Mouse (Mus musculus) C2C12 (cell line): Measurements from ENCODE around the gene Gbe1. TPM values are rescaled to one million over a fixed set of nuclear protein-coding genes. Genes with fewer than 3 reads are reported as not detected.

Experiments used
- H3K27me3 ChIP-seq: one replicate; pipeline ENCODE4 v1.6.1; 2011; ENCODE audit not compliant: control insufficient read depth, insufficient read depth, insufficient read length
- H3K36me3 ChIP-seq: one replicate; pipeline ENCODE4 v1.6.1; 2011; ENCODE audit not compliant: control insufficient read depth, insufficient read depth
- H3K4me3 ChIP-seq: one replicate; pipeline ENCODE4 v1.5.1; 2011; ENCODE audit warnings: mild to moderate bottlenecking, control low read depth; ENCODE audit not compliant: poor library complexity, insufficient read depth, severe bottlenecking
- H3K79me2 ChIP-seq: one replicate; pipeline ENCODE4 v1.6.1; 2011; ENCODE audit not compliant: control insufficient read depth, insufficient read depth
- H3K79me3 ChIP-seq: one replicate; pipeline ENCODE4 v1.6.1; 2011; ENCODE audit warnings: low read depth, control low read depth
- H3ac ChIP-seq: one replicate; pipeline ENCODE3; 2011; ENCODE audit warnings: low read depth; ENCODE audit not compliant: control insufficient read depth, insufficient read length
- CEBPB ChIP-seq: IDR thresholded peaks from one replicate; pipeline ENCODE4 v1.6.1; 2011; ENCODE audit warnings: low read depth, mild to moderate bottlenecking, control low read depth, moderate library complexity
- CTCF ChIP-seq: IDR thresholded peaks from one replicate; pipeline ENCODE4 v1.5.1; 2011; ENCODE audit not compliant: control insufficient read depth, insufficient read depth, insufficient read length
- FOSL1 ChIP-seq: IDR thresholded peaks from one replicate; pipeline ENCODE4 v1.8.0; 2011; ENCODE audit warnings: mild to moderate bottlenecking, low read length; ENCODE audit not compliant: poor library complexity, insufficient read depth, severe bottlenecking
- MAX ChIP-seq: IDR thresholded peaks from one replicate; pipeline ENCODE4 v1.6.1; 2011; ENCODE audit warnings: mild to moderate bottlenecking, control low read depth
- MYOD1 ChIP-seq: IDR thresholded peaks from one replicate; pipeline ENCODE4 v1.6.1; 2011; ENCODE audit warnings: low read depth; ENCODE audit not compliant: control insufficient read depth, insufficient read length
- MYOG ChIP-seq: IDR thresholded peaks from one replicate; pipeline ENCODE4 v1.6.1; 2011; ENCODE audit not compliant: control insufficient read depth, insufficient read length; ENCODE audit errors: extremely low read depth
- USF1 ChIP-seq: IDR thresholded peaks from one replicate; pipeline ENCODE4 v1.6.1; 2011; ENCODE audit warnings: low read depth, mild to moderate bottlenecking, control low read depth, moderate library complexity
- polyA plus RNA-seq: library from polyadenylated mRNA; unstranded; fragments of >200 nt; fragmentation: generic; extraction: Trizol; gene quantifications from one replicate; pipeline ENCODE4 v1.2.1, GENCODE M21; 2012; ENCODE audit warnings: missing spikeins

Gbe1 gene
- polyA plus RNA-seq, 1 experiment = 5.5 TPM

DNA sequence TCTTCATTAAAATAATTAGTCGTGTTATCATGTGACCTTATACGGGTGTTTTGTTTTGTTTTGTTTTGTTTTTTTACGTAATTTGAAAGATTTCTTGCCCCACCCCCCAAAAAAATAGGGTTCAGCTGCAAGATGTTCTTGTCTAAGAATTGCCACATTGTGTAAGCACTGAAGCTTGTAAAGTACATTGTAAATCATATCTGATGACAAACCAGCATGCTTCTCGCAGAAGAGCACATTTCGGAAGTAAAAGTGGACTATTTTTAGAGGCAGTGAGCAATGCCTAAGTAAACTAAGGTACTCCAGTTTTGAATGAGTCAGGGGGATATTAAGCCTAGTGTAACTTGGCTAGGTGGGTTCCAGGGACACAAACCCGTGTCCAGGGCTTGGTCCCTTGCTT, 15.7 kb downstream of the Gbe1 start:
- TF ChIP-seq CEBPB (peak; percentile 70), MYOD1 (no peak), MAX (peak; percentile 22)
- Histone ChIP-seq H3K79me2 (no peaks in the 10 kb centered on the region), H3K79me3 (peaks cover 2% of the 10 kb centered on the region), H3K27me3 (no peaks in the 10 kb centered on the region), H3K4me3 (no peak overlapping the region), H3K36me3 (no peaks in the 10 kb centered on the region), H3ac (no peak overlapping the region)

DNA sequence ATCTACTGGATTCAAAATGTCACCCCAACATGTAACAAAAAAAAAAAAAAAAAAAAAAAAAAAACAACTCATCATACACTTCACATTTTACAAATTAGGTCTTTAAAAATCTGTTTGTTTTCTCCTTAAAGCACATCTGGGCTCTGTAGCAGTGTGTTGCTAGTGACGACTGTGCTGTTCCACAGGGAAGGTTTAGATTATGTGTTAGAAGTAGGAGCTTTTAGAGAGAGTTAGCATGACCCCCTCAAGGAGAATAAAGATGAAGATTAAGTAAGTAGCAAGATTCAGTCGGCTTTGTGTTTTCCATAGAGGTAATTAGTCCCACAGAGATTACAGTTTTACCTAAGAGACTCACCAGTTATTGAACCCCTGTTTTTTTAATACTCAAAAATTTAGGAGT, 16.3 kb downstream of the Gbe1 start:
- Histone ChIP-seq H3K36me3 (no peaks in the 10 kb centered on the region), H3K79me2 (no peaks in the 10 kb centered on the region), H3ac (no peak overlapping the region), H3K4me3 (no peak overlapping the region), H3K27me3 (no peaks in the 10 kb centered on the region), H3K79me3 (peaks cover 2% of the 10 kb centered on the region)
- TF ChIP-seq MYOD1 (no peak), CEBPB (no peak), USF1 (no peak), MAX (no peak), MYOG (no peak), FOSL1 (no peak), CTCF (no peak)

DNA sequence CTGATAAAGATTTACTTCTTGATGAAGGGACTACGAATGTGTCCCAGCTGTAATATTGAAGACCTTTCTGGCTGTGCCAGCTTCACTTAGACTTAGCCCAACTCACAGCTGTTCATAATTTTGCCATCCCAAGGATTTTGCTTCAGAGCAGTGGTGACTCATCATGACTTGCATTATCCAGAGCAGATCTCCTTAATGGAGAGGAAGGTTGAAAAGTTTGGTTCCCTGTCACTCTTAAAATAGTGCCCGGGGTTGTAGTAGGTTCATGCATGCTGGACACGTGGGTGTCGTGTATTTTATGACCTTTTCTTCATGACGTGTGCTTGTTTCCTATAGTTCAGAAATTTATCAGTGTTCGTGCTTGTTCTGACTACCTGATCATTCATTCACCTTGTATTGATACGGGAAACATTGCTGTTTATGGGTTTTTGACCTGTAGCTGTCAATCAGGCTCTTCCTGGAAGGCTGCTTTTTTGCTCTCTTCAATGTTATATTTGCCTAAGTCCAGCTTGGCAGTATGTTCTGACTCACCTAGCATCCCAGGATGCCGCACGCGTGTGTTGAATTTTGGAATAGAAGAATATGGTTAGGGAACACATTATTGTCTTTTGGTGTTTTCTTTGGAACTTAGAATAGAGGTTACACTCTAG, 17.0 kb downstream of the Gbe1 start:
- TF ChIP-seq USF1 = peak; percentile 75
- TF ChIP-seq MAX = peak; percentile 29
- no peak for TF ChIP-seq CEBPB
- TF ChIP-seq FOSL1 = peak; percentile 5
- no peak for TF ChIP-seq CTCF
- TF ChIP-seq MYOG = no peak
- peak; percentile 56 for TF ChIP-seq MYOD1
- Histone ChIP-seq H3K79me3 (peaks cover 2% of the 10 kb centered on the region), H3K27me3 (no peaks in the 10 kb centered on the region), H3K79me2 (no peaks in the 10 kb centered on the region), H3K4me3 (no peak overlapping the region), H3ac (no peak overlapping the region), H3K36me3 (no peaks in the 10 kb centered on the region)

DNA sequence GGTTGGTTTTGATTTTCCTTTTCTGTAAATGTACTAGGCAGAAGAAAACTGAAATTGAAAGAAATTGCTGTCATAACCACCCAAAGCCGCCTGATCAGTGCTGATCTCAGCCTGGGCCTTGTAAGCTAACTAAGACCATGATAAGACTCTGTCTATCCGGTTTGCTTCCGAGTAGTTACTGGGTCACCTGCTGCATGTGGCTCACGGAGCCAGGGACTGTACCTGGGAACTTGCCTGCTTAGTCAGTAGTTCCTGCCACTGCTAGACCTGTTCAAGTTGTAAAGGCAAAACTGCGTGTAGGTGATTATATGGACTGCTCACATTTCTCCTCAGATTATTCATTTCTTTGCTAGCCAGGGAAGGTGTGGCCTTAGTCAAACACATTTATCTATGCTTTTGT, 21.1 kb downstream of the Gbe1 start:
- H3K79me3 ChIP-seq = peaks cover 2% of the 10 kb centered on the region
- H3K27me3 ChIP-seq = no peaks in the 10 kb centered on the region
- H3K36me3 ChIP-seq = no peaks in the 10 kb centered on the region
- H3K4me3 ChIP-seq = no peak overlapping the region
- H3ac ChIP-seq = no peak overlapping the region
- no peaks in the 10 kb centered on the region for H3K79me2 ChIP-seq
- no peak for TF ChIP-seq FOSL1

DNA sequence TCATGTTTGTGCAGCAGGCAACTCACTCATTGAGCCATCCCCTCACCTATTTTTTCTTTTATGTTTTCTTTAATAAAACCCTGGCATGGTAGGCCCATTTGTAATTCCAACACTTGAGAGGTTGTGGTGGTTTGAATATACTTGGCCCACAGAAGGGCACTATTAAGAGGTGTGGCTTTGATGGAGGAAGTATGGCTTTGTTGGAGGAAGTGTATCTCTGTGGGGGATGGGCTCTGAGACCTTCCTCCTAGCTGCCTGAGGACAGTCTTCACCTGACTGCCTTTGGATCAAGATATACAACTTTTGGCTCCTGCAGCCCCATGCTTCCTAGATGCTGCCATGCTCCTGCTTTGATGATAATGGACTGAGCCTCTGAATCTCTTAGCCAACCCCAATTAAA, 21.7 kb downstream of the Gbe1 start:
- Histone ChIP-seq H3K27me3 (no peaks in the 10 kb centered on the region), H3ac (no peak overlapping the region), H3K36me3 (no peaks in the 10 kb centered on the region), H3K79me2 (no peaks in the 10 kb centered on the region), H3K79me3 (peaks cover 2% of the 10 kb centered on the region), H3K4me3 (no peak overlapping the region)
- TF ChIP-seq USF1 = no peak
- no peak for TF ChIP-seq CEBPB
- TF ChIP-seq CTCF = no peak
- no peak for TF ChIP-seq MYOD1
- TF ChIP-seq MYOG = no peak
- no peak for TF ChIP-seq FOSL1
- TF ChIP-seq MAX = no peak

DNA sequence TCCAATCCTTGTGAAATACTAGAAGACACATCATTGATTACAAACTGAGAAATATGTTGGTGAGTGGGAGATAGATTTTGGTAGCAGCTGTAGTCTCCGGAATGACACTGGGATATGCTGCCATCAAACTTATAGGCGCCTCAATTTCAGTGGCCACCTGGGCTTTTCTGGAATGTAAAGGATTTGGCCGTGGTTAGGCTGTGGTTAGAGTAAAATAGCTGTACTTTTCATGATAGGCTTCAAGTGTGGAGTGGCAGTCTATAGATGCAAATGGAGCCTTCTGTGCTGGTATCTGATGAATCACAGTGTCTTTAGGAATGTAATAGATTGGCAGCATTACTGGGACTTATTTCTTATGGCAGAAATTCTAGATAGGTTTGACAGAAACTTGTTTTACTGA, 23.9 kb downstream of the Gbe1 start:
- no peak for TF ChIP-seq MYOG
- TF ChIP-seq MYOD1 = peak; percentile 3
- no peak overlapping the region for H3ac ChIP-seq
- no peaks in the 10 kb centered on the region for H3K27me3 ChIP-seq
- no peak overlapping the region for H3K4me3 ChIP-seq
- no peaks in the 10 kb centered on the region for H3K79me3 ChIP-seq
- H3K79me2 ChIP-seq = no peaks in the 10 kb centered on the region
- H3K36me3 ChIP-seq = no peaks in the 10 kb centered on the region

DNA sequence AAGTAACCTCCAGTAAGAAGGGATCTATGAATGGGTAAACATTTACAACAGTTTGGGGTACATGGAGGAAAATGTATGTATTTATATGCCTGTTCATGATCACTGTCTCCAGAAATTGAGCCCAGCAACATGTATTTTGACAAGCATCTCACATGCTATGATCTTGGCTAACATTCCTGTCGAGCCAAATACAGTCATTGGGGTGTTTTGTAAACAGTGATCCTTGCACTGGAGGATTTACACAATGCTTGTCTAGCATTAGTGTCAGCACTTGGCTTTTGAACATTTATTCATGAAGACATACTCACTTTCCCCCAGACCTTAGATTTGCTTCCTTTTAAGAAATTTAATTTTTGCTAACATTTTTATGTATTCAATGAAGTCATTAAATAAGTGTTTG, 30.7 kb downstream of the Gbe1 start:
- Histone ChIP-seq H3K79me3 (no peaks in the 10 kb centered on the region), H3K36me3 (no peaks in the 10 kb centered on the region), H3ac (no peak overlapping the region), H3K4me3 (no peak overlapping the region), H3K79me2 (no peaks in the 10 kb centered on the region), H3K27me3 (no peaks in the 10 kb centered on the region)
- no peak for TF ChIP-seq MYOD1
- TF ChIP-seq CEBPB = no peak
- no peak for TF ChIP-seq MYOG
- TF ChIP-seq FOSL1 = no peak
- TF ChIP-seq CTCF = no peak
- no peak for TF ChIP-seq MAX
- TF ChIP-seq USF1 = no peak
